Mouse (Mus musculus) midbrain, embryonic 13.5 days (tissue): Measurements from ENCODE around the gene Rac1. TPM values are rescaled to one million over a fixed set of nuclear protein-coding genes. Genes with fewer than 3 reads are reported as not detected.

Experiments
- ATAC-seq: fragments of 200-750 bp; cut with Nextera tagmentation; 2 replicates; pipeline ENCODE4 v1.8.0; 2017; ENCODE audit warnings: mild to moderate bottlenecking, moderate TSS enrichment, moderate library complexity
- H3K27ac ChIP-seq: fragments of 300-500 bp; sonication (generic); 2 replicates; pipeline ENCODE4 v1.5.1; 2015; ENCODE audit warnings: inconsistent platforms, mild to moderate bottlenecking, moderate library complexity
- H3K27me3 ChIP-seq: fragments of 300-500 bp; sonication (generic); 2 replicates; pipeline ENCODE4 v1.6.1; 2015; ENCODE audit warnings: mild to moderate bottlenecking, inconsistent platforms
- H3K36me3 ChIP-seq: fragments of 300-500 bp; sonication (generic); 2 replicates; pipeline ENCODE4 v1.6.1; 2015; ENCODE audit warnings: mild to moderate bottlenecking, inconsistent platforms
- H3K4me1 ChIP-seq: fragments of 300-500 bp; sonication (generic); replicated peaks from 2 replicates; pipeline ENCODE4 v1.6.1; 2015; ENCODE audit warnings: inconsistent platforms
- H3K4me2 ChIP-seq: fragments of 300-500 bp; sonication (generic); replicated peaks from 2 replicates; pipeline ENCODE4 v1.6.1; 2015; ENCODE audit warnings: moderate library complexity, mild to moderate bottlenecking, inconsistent platforms
- H3K4me3 ChIP-seq: fragments of 300-500 bp; sonication (generic); replicated peaks from 2 replicates; pipeline ENCODE4 v1.5.1; 2015; ENCODE audit warnings: mild to moderate bottlenecking, inconsistent platforms
- H3K9ac ChIP-seq: fragments of 300-500 bp; sonication (generic); replicated peaks from 2 replicates; pipeline ENCODE4 v1.6.1; 2015; ENCODE audit warnings: mild to moderate bottlenecking, inconsistent platforms
- H3K9me3 ChIP-seq: fragments of 300-500 bp; sonication (generic); 2 replicates; pipeline ENCODE4 v1.6.1; 2016; ENCODE audit warnings: mild to moderate bottlenecking, inconsistent platforms
- WGBS: fragments of 180-500 bp; shearing (Covaris S2); methylation state at CpG from one replicate; pipeline ENCODE4 v1.1.7; 2015; 5-methylcytosine and 5-hydroxymethylcytosine counted together
- polyA plus RNA-seq: library from polyadenylated mRNA; unstranded; fragments of >200 nt; fragmentation: Nextera tagmentation; extraction: Ambion mirVana; gene quantifications from 2 replicates; pipeline ENCODE4 v1.2.1, GENCODE M21; 2015

The Rac1 gene
- polyA plus RNA-seq, 1 experiment from 2014 or later = 373 TPM

- 36% methylated on average over 23 of the region's 23 CpGs for WGBS
These were observed 62.4 kb downstream of the Rac1 start for GRCm38 (mm10) chr5:143465156-143466085.

GRCm38 (mm10) chr5:143464757-143465118, 63.1 kb downstream of the Rac1 start:
- no peaks in the 10 kb centered on the region for H3K9me3 ChIP-seq
- H3K36me3 ChIP-seq = peaks cover 27% of the 10 kb centered on the region
- 0% methylated on average over 20 of the region's 20 CpGs for WGBS
- H3K4me1 ChIP-seq = peaks cover 23% of the 10 kb centered on the region
- H3K4me2 ChIP-seq = peak overlapping the region; percentile 81
- H3K4me3 ChIP-seq = peak overlapping the region; percentile 76
- peak overlapping the region; percentile 81 for H3K9ac ChIP-seq
- peak overlapping the region; percentile 66 for H3K27ac ChIP-seq
- peak; percentile 83; the same call in 1 of the 2 replicates for ATAC-seq
- H3K27me3 ChIP-seq = 0 out of 2 replicates have a peak, but pooled peaks cover 5% of the 10 kb centered on the region

More at GRCm38 (mm10) chr5:143465156-143466085, 62.4 kb downstream of the Rac1 start:
- Histone ChIP-seq H3K4me1 (peaks cover 23% of the 10 kb centered on the region), H3K27me3 (0 out of 2 replicates have a peak, but pooled peaks cover 5% of the 10 kb centered on the region), H3K4me2 (peak overlapping the region; percentile 81), H3K27ac (no peak overlapping the region), H3K4me3 (peak overlapping the region; percentile 76), H3K9me3 (no peaks in the 10 kb centered on the region), H3K9ac (peak overlapping the region; percentile 81), H3K36me3 (peaks cover 34% of the 10 kb centered on the region)
- ATAC-seq = no peak

GRCm38 (mm10) chr5:143464100-143464756, 63.6 kb downstream of the Rac1 start, which contains the start of gene Daglb:
Gene Daglb (plus strand): TSS chr5:143464584.
- Histone ChIP-seq H3K4me1 (peaks cover 23% of the 10 kb centered on the region), H3K4me2 (peak within 1 kb of the TSS; percentile 81), H3K27ac (peak within 1 kb of the TSS; percentile 68), H3K27me3 (0 out of 2 replicates have a peak, but pooled peaks cover 5% of the 10 kb centered on the region), H3K36me3 (peaks cover 22% of the 10 kb centered on the region), H3K9ac (peak within 1 kb of the TSS; percentile 81), H3K9me3 (no peaks in the 10 kb centered on the region), H3K4me3 (peak within 1 kb of the TSS; percentile 76)
- WGBS = 4% methylated on average over 43 of the region's 43 CpGs
- peak; percentile 98 for ATAC-seq

GRCm38 (mm10) chr5:143463671-143464070, 64.2 kb downstream of the Rac1 start:
- H3K27ac ChIP-seq = peak overlapping the region; percentile 68; the same call in 1 of the 2 replicates
- ATAC-seq = 0 out of 2 replicates have a peak, but pooled peaks have one; percentile 7
- WGBS = 81% methylated on average over 11 of the region's 11 CpGs
- peaks cover 23% of the 10 kb centered on the region for H3K4me1 ChIP-seq
- 0 out of 2 replicates have a peak, but pooled peaks cover 5% of the 10 kb centered on the region for H3K27me3 ChIP-seq
- H3K9ac ChIP-seq = peak overlapping the region; percentile 81
- H3K4me2 ChIP-seq = peak overlapping the region; percentile 81
- peak overlapping the region; percentile 76 for H3K4me3 ChIP-seq
- no peaks in the 10 kb centered on the region for H3K9me3 ChIP-seq
- H3K36me3 ChIP-seq = peaks cover 18% of the 10 kb centered on the region

Other genes with a start within 250 kb of the Rac1 start
- gene Zfp853, start 234.4 kb downstream of the Rac1 start, polyA plus RNA-seq = 0.05 and 0.06 TPM in 2 replicates
- gene E130309D02Rik, start 212.7 kb downstream of the Rac1 start, polyA plus RNA-seq = 38.5 and 43.4 TPM in 2 replicates
- 77.1 and 83.8 TPM in 2 replicates for gene Zdhhc4, start 198.8 kb downstream of the Rac1 start, polyA plus RNA-seq
- 0.19 and 0.36 TPM in 2 replicates for gene Grid2ip, start 170.7 kb downstream of the Rac1 start, polyA plus RNA-seq
- 138 and 141 TPM in 2 replicates for gene Kdelr2, start 124.2 kb downstream of the Rac1 start, polyA plus RNA-seq
- 16.9 and 17.5 TPM in 2 replicates for gene Daglb, start 63.5 kb downstream of the Rac1 start, polyA plus RNA-seq
- gene Cyth3, start 94.4 kb upstream of the Rac1 start, polyA plus RNA-seq = 29.2 and 31.5 TPM in 2 replicates
- gene Usp42, start 204.2 kb upstream of the Rac1 start, polyA plus RNA-seq = 31.5 and 32.6 TPM in 2 replicates